Mouse (Mus musculus): ENCODE data around the gene Rab5c. TPM values are rescaled to one million over a fixed set of nuclear protein-coding genes. Genes with fewer than 3 reads are reported as not detected.
A peak's percentile ranks its signal among the peaks of the same experiment; 100 is the strongest.

The Rab5c gene
- polyA plus RNA-seq, 1 experiment from 2014 or later, result 76.6 TPM

- WGBS, result 65% methylated on average over 4 of the region's 4 CpGs
- Histone ChIP-seq H3K4me2 (replicated peaks; ENCODE audit: low read depth, low read length) (no peak overlapping the region), H3K4me1 (replicated peaks; ENCODE audit: control insufficient read depth, insufficient read depth, low read length) (peaks cover 9% of the 10 kb centered on the region), H3K4me3 (ENCODE audit: low read depth, low read length) (no peak overlapping the region), H3K9ac (ENCODE audit: low read depth, low read length) (peak overlapping the region; percentile 27; the same call in 1 of the 2 replicates), H3K36me3 (ENCODE audit: control insufficient read depth, insufficient read depth, low read length) (peaks cover 8% of the 10 kb centered on the region; the same call in 1 of the 2 replicates), H3K27ac (ENCODE audit: low read depth, low read length) (no peak overlapping the region), H3K9me3 (ENCODE audit: control insufficient read depth, low read length) (no peaks in the 10 kb centered on the region), H3K27me3 (ENCODE audit: control insufficient read depth, insufficient read depth, low read length) (no peaks in the 10 kb centered on the region)
- peak; percentile 9 for DNase-seq (ENCODE audit: low spot score)
- ATAC-seq (ENCODE audit: low FRiP score), result no peak
Observed at GRCm38 (mm10) chr11:100713174-100713573, 24.8 kb downstream of the Rab5c start.

- Histone ChIP-seq H3K4me1 (replicated peaks; ENCODE audit: control insufficient read depth, insufficient read depth, low read length) (peaks cover 9% of the 10 kb centered on the region), H3K4me3 (ENCODE audit: low read depth, low read length) (peak within 1 kb of the TSS; percentile 95), H3K36me3 (ENCODE audit: control insufficient read depth, insufficient read depth, low read length) (peaks cover 8% of the 10 kb centered on the region; the same call in 1 of the 2 replicates), H3K9me3 (ENCODE audit: control insufficient read depth, low read length) (no peaks in the 10 kb centered on the region), H3K4me2 (replicated peaks; ENCODE audit: low read depth, low read length) (peak within 1 kb of the TSS; percentile 66), H3K27me3 (ENCODE audit: control insufficient read depth, insufficient read depth, low read length) (no peaks in the 10 kb centered on the region), H3K9ac (ENCODE audit: low read depth, low read length) (peak within 1 kb of the TSS; percentile 94), H3K27ac (ENCODE audit: low read depth, low read length) (peak within 1 kb of the TSS; percentile 72)
- WGBS, result 5% methylated on average over 29 of the region's 48 CpGs
- DNase-seq (ENCODE audit: low spot score), result peak; percentile 90
- ATAC-seq (ENCODE audit: low FRiP score), result peak; percentile 87
Observed at GRCm38 (mm10) chr11:100711783-100712615, 26.0 kb downstream of the Rab5c start, which contains the start of gene Kat2a. Gene Kat2a, minus strand, starts transcription at chr11:100712465.

GRCm38 (mm10) chr11:100710977-100711376 lies 27.0 kb downstream of the Rab5c start:
- Histone ChIP-seq H3K9me3 (ENCODE audit: control insufficient read depth, low read length) (no peaks in the 10 kb centered on the region), H3K36me3 (ENCODE audit: control insufficient read depth, insufficient read depth, low read length) (peaks cover 11% of the 10 kb centered on the region; the same call in 1 of the 2 replicates), H3K4me3 (ENCODE audit: low read depth, low read length) (no peak overlapping the region), H3K27ac (ENCODE audit: low read depth, low read length) (no peak overlapping the region), H3K27me3 (ENCODE audit: control insufficient read depth, insufficient read depth, low read length) (no peaks in the 10 kb centered on the region), H3K4me1 (replicated peaks; ENCODE audit: control insufficient read depth, insufficient read depth, low read length) (peaks cover 9% of the 10 kb centered on the region), H3K4me2 (replicated peaks; ENCODE audit: low read depth, low read length) (no peak overlapping the region), H3K9ac (ENCODE audit: low read depth, low read length) (no peak overlapping the region)
- 95% methylated on average over 4 of the region's 4 CpGs for WGBS
- ATAC-seq (ENCODE audit: low FRiP score) (no peak), DNase-seq (ENCODE audit: low spot score) (no peak)

GRCm38 (mm10) chr11:100710528-100710927 lies 27.5 kb downstream of the Rab5c start:
- DNase-seq (ENCODE audit: low spot score) (no peak), ATAC-seq (ENCODE audit: low FRiP score) (no peak)
- Histone ChIP-seq H3K36me3 (ENCODE audit: control insufficient read depth, insufficient read depth, low read length) (peaks cover 11% of the 10 kb centered on the region; the same call in 1 of the 2 replicates), H3K27ac (ENCODE audit: low read depth, low read length) (no peak overlapping the region), H3K4me1 (replicated peaks; ENCODE audit: control insufficient read depth, insufficient read depth, low read length) (peaks cover 9% of the 10 kb centered on the region), H3K27me3 (ENCODE audit: control insufficient read depth, insufficient read depth, low read length) (no peaks in the 10 kb centered on the region), H3K4me3 (ENCODE audit: low read depth, low read length) (no peak overlapping the region), H3K9ac (ENCODE audit: low read depth, low read length) (no peak overlapping the region), H3K4me2 (replicated peaks; ENCODE audit: low read depth, low read length) (no peak overlapping the region), H3K9me3 (ENCODE audit: control insufficient read depth, low read length) (no peaks in the 10 kb centered on the region)
- 94% methylated on average over 15 of the region's 15 CpGs for whole genome bisulfite sequencing

DNA sequence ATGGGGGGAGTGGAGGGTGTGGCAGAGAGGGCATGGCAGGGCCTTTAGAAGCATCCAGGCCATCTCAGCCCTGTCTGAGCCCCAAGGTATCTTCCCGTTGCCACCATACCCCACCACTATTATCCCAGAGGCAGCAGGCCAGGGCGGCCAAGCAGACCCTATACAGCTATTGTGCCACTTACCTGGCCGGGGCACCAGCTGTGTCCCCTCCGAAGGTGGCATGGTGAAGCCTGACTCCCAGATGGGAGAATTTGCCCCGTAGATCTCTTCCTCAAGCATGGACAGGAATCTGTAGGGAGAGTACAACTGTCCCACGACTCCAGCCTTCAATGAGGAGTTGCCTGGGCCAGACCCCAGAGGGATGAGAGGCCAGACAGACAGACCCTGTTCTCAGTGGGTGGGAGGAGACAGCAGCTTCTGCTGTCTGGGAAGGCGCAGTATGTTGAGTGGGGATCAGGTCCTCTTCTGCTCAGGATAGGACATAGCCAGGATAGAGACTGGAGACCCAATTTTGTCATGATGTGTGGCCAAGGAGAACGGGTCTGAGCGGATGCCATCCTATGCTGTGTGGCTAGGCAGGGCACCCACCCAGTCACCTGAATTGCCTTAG lies 28.7 kb downstream of the Rab5c start:
- Histone ChIP-seq H3K9me3 (ENCODE audit: control insufficient read depth, low read length) (no peaks in the 10 kb centered on the region), H3K4me1 (replicated peaks; ENCODE audit: control insufficient read depth, insufficient read depth, low read length) (peaks cover 8% of the 10 kb centered on the region), H3K9ac (ENCODE audit: low read depth, low read length) (no peak overlapping the region), H3K27me3 (ENCODE audit: control insufficient read depth, insufficient read depth, low read length) (no peaks in the 10 kb centered on the region), H3K36me3 (ENCODE audit: control insufficient read depth, insufficient read depth, low read length) (peaks cover 11% of the 10 kb centered on the region; the same call in 1 of the 2 replicates), H3K4me3 (ENCODE audit: low read depth, low read length) (no peak overlapping the region), H3K4me2 (replicated peaks; ENCODE audit: low read depth, low read length) (no peak overlapping the region), H3K27ac (ENCODE audit: low read depth, low read length) (no peak overlapping the region)
- no peak for ATAC-seq (ENCODE audit: low FRiP score)
- 92% methylated on average over 9 of the region's 9 CpGs for WGBS
- no peak for DNase-seq (ENCODE audit: low spot score)

DNA sequence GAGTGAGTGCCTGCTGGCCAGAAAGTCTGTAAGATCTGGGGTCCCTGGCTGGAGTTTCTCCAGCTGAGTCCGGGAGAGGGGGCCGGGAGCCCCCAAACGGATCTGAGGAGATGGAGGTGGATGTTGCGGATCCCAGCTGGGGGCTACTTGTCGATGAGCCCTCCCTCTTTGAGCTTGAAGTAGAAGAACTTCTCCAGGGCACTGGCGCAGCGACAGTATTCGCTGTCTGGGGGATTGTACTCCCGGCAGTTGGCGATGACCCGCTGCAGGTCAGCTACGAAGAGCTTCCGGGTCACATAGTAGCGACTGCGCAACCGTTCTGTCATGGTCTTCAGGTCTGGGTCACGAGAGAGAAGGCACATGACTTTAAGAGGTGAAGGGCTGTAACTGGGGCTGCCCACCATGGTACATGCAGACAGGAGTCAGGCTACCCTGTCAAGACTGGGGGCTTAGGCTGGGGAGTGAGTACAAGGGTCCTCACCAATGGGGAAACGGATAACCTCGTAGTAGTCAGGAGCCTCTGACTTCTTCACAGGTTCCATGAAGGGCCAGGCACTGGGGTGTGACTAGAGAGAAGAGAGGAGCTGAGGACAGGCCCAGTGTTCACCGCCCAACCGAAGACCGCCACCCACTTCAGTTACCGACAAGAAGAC lies 32.8 kb downstream of the Rab5c start:
- Histone ChIP-seq H3K9me3 (ENCODE audit: control insufficient read depth, low read length) (no peaks in the 10 kb centered on the region), H3K27ac (ENCODE audit: low read depth, low read length) (no peak overlapping the region), H3K9ac (ENCODE audit: low read depth, low read length) (no peak overlapping the region), H3K4me2 (replicated peaks; ENCODE audit: low read depth, low read length) (no peak overlapping the region), H3K4me1 (replicated peaks; ENCODE audit: control insufficient read depth, insufficient read depth, low read length) (no peaks in the 10 kb centered on the region), H3K36me3 (ENCODE audit: control insufficient read depth, insufficient read depth, low read length) (peaks cover 10% of the 10 kb centered on the region; the same call in 1 of the 2 replicates), H3K4me3 (ENCODE audit: low read depth, low read length) (no peak overlapping the region), H3K27me3 (ENCODE audit: control insufficient read depth, insufficient read depth, low read length) (no peaks in the 10 kb centered on the region)
- no peak for ATAC-seq (ENCODE audit: low FRiP score)
- WGBS, result 93% methylated on average over 23 of the region's 23 CpGs
- DNase-seq (ENCODE audit: low spot score), result no peak

DNA sequence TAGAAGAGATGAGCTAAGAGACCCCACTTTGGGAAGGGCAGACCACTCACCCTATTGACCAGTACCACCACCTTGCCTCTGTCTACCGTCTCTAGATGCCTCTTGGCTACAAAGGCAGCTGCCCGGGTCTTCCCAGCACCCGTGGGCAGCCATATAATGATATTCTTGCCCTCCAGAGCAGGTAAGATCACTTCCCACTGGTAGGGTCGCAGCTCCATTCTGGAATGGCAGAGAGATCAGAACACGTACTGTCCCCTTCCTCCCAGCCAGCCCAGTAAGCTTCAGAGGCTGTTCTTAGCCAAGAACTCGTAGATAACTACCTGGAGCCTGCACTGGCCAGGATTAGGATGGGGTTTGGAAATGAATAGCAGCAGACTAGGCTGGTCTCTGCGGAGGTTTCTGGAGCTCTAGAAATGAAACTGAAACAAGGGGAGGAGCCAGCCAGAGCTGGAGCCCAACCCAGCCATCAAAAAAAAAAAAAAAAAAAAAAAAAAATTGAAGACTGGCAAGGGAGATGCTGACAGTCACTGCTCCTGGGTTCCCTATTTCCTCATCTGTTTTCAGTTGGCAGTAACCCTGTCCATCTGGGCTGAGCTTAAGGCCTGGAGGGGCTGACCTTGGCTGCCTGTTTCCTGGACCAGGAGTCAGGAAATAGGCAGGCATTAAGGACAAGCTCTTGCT lies 34.0 kb downstream of the Rab5c start, which contains the start of gene Dhx58:
Gene Dhx58 (minus strand): TSS at position 421 of the 681 bp plus-strand sequence.
- H3K27ac ChIP-seq (ENCODE audit: low read depth, low read length), result no peak within 1 kb of the TSS
- H3K9me3 ChIP-seq (ENCODE audit: control insufficient read depth, low read length), result no peaks in the 10 kb centered on the region
- ATAC-seq (ENCODE audit: low FRiP score) (no peak), DNase-seq (ENCODE audit: low spot score) (no peak)
- no peak within 1 kb of the TSS for H3K4me3 ChIP-seq (ENCODE audit: low read depth, low read length)
- peaks cover 5% of the 10 kb centered on the region; the same call in 1 of the 2 replicates for H3K36me3 ChIP-seq (ENCODE audit: control insufficient read depth, insufficient read depth, low read length)
- H3K4me1 ChIP-seq (replicated peaks; ENCODE audit: control insufficient read depth, insufficient read depth, low read length), result no peaks in the 10 kb centered on the region
- no peaks in the 10 kb centered on the region for H3K27me3 ChIP-seq (ENCODE audit: control insufficient read depth, insufficient read depth, low read length)
- no peak within 1 kb of the TSS for H3K4me2 ChIP-seq (replicated peaks; ENCODE audit: low read depth, low read length)
- WGBS, result 68% methylated on average over 7 of the region's 7 CpGs
- no peak within 1 kb of the TSS for H3K9ac ChIP-seq (ENCODE audit: low read depth, low read length)

DNA sequence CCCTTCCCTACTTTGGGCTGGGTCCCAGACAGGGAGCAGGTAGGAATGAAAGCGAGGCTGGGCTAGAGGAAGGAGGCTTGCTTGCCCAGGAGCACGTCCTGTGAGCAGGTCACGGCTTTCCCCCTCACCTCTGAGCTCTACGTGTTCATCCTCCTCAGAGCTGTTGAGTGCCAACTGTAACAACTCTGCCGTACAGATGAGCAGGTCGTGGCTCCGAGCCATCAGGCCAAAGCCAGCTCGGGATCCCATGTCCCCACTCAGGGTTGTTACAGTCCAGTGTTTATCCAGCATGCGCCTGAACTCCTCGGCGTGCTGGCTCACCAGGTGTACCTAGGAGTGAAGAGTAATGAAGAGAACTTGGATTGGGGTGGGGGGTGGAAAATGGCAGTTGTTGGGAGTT lies 34.6 kb downstream of the Rab5c start:
- Histone ChIP-seq H3K36me3 (ENCODE audit: control insufficient read depth, insufficient read depth, low read length) (peaks cover 3% of the 10 kb centered on the region; the same call in 1 of the 2 replicates), H3K4me1 (replicated peaks; ENCODE audit: control insufficient read depth, insufficient read depth, low read length) (no peaks in the 10 kb centered on the region), H3K9me3 (ENCODE audit: control insufficient read depth, low read length) (no peaks in the 10 kb centered on the region), H3K4me2 (replicated peaks; ENCODE audit: low read depth, low read length) (no peak overlapping the region), H3K4me3 (ENCODE audit: low read depth, low read length) (no peak overlapping the region), H3K27ac (ENCODE audit: low read depth, low read length) (no peak overlapping the region), H3K27me3 (ENCODE audit: control insufficient read depth, insufficient read depth, low read length) (no peaks in the 10 kb centered on the region), H3K9ac (ENCODE audit: low read depth, low read length) (no peak overlapping the region)
- 70% methylated on average over 11 of the region's 11 CpGs for WGBS
- DNase-seq (ENCODE audit: low spot score), result no peak
- ATAC-seq (ENCODE audit: low FRiP score), result no peak

Measured in hindbrain, embryonic 11.5 days (tissue).